Mouse (Mus musculus) lung, adult 2 months (tissue): ENCODE results near the gene Dpp6. TPM values are rescaled to one million over a fixed set of nuclear protein-coding genes. Genes with fewer than 3 reads are reported as not detected.

Source experiments
- DNase-seq: peaks from one replicate; pipeline ENCODE4 v3.0.0; 2022
- H3K4me1 ChIP-seq: fragments of 200-500 bp; 2 replicates; pipeline ENCODE4 v1.6.1; 2011; ENCODE audit warnings: low read length; ENCODE audit not compliant: control insufficient read depth, insufficient read depth
- H3K4me3 ChIP-seq: fragments of 200-500 bp; replicated peaks from 2 replicates; pipeline ENCODE3; 2011; ENCODE audit warnings: low read depth, mild to moderate bottlenecking, control low read depth, low read length; ENCODE audit errors: extremely low read depth
- CTCF ChIP-seq: fragments of 200-500 bp; IDR thresholded peaks from 2 replicates; pipeline ENCODE4 v1.5.1; 2011; ENCODE audit warnings: mild to moderate bottlenecking, low read length, control low read depth; ENCODE audit not compliant: insufficient read depth
- POLR2A ChIP-seq: fragments of 200-500 bp; IDR thresholded peaks from 2 replicates; pipeline ENCODE4 v1.6.1; 2011; ENCODE audit warnings: low read depth, mild to moderate bottlenecking, control low read depth, low read length, borderline replicate concordance; ENCODE audit errors: extremely low read depth
- WGBS: fragments of 180-500 bp; shearing (Covaris S2); methylation state at CpG from one replicate; pipeline ENCODE4 v1.1.7; 2018; 5-methylcytosine and 5-hydroxymethylcytosine counted together
- polyA plus RNA-seq: library from polyadenylated mRNA; depleted of rRNA; stranded (reverse); fragments of >200 nt; gene quantifications from 2 replicates; pipeline ENCODE4 v1.2.3, GENCODE M21; 2012

The Dpp6 gene
- polyA plus RNA-seq, 1 experiment, result 0.40 TPM

DNA sequence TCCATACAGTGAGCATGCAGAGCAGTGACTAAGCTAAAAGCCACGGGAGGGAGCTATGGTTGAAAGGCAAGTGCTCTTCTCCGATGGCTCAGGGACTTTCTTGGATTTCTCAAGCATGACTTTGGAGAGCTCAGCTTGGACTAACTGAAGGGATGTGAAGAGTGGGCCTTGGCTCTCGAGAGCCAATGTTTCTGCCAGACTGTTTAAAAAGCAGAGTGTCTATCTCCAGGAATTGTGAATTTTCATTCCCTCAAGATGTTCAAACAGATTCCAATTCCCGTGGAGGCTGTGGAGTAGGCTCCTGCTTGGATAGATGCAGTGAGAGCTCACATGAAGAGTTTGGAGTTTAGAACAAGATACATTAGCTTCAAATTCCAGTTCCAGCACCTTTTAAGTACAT lies 266.8 kb downstream of the Dpp6 start:
- WGBS, result 57% methylated on average over 4 of the region's 4 CpGs
- DNase-seq, result no peak
- H3K4me3 ChIP-seq, result no peak overlapping the region
- no peak for TF ChIP-seq CTCF
- no peak for TF ChIP-seq POLR2A
- H3K4me1 ChIP-seq, result no peaks in the 10 kb centered on the region

DNA sequence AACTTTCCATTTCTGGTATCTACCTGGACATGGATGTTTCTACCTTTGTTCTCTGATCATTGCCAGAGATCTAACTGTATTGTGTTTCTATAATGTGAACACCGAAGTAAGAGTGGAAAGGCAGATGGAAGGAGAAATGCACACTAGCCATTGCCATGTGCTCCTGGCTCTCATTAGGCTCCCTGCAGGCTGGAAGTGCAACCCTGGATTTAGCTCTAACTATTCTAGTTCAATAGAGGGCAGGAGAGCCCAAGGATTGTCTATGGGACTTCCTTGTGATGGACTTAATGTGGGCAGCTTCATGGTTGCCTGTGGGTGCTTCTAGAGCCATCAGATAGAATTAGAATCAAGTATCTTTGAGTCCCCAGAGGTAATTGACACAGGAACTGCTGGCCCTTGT lies 291.2 kb downstream of the Dpp6 start:
- 90% methylated on average over 1 of the region's 1 CpGs for WGBS
- TF ChIP-seq POLR2A (no peak), CTCF (no peak)
- no peak for DNase-seq

DNA sequence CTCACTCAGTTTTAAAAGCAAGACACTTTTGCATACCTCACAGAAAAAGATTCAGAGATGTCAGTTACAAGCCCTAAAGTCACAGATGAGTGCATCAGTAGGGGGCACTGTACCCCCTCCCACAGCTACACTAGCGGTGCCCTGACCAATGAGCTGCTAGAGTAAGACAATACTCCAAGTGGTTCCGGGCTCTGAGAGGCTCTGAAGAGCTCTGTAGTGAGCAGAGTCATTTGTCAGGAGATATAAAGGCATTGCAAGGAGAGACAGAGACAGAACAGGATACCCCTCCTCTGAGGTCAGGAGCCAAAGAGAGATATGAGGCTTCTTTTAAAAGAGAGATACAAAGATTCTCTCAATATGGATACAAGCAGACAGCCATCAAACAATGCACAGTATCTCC lies 305.5 kb downstream of the Dpp6 start:
- H3K4me3 ChIP-seq, result no peak overlapping the region

More for the DNA sequence above, 291.2 kb downstream of the Dpp6 start:
- H3K4me3 ChIP-seq, result no peak overlapping the region
- no peaks in the 10 kb centered on the region for H3K4me1 ChIP-seq

DNA sequence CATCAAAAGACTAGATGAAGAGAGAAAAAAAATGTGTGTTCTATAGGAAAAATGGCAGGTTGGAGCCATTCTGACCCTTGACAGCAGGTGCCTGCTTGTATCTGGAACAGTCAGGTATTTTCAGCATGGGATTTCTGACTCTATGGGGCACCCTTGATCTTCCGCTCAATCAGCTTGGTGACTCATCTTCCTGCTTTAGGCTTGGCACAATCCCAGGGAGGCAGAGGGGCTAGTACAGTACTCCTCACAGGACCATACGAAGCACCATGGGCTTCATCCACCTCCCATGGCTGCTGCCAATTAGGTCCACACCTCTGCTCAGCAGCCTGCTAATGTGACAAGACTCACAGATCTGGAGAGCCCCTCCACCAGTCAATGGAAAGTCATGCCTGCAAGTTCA lies 305.9 kb downstream of the Dpp6 start:
- no peak for DNase-seq
- WGBS, result 79% methylated on average over 2 of the region's 2 CpGs

More for the DNA sequence above, 305.5 kb downstream of the Dpp6 start:
- TF ChIP-seq POLR2A (no peak), CTCF (no peak)
- no peak for DNase-seq
- WGBS, result 22% methylated on average over 2 of the region's 2 CpGs
- H3K4me1 ChIP-seq, result no peaks in the 10 kb centered on the region

DNA sequence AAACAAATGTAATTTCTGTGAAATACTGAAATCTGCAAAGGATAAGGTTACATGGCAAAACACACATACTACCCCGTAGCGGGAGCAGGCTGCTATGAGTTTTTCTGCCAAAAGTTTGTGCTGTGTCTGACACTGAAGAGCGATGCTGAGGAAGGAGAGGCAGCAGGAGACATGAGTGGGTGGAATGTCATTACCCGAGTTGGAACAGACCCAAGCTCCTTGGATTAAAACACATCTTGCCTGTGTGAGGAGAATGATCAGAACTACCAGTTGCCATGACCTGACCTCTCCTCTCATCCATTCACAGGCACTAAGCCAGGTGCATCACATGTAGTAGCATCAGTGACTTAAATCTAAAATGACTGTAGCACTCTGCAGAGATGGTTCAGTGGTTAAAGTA lies 309.0 kb downstream of the Dpp6 start:
- DNase-seq, result no peak

More for the DNA sequence above, 305.9 kb downstream of the Dpp6 start:
- Histone ChIP-seq H3K4me1 (no peaks in the 10 kb centered on the region), H3K4me3 (no peak overlapping the region)
- TF ChIP-seq POLR2A, result no peak
- TF ChIP-seq CTCF, result no peak

DNA sequence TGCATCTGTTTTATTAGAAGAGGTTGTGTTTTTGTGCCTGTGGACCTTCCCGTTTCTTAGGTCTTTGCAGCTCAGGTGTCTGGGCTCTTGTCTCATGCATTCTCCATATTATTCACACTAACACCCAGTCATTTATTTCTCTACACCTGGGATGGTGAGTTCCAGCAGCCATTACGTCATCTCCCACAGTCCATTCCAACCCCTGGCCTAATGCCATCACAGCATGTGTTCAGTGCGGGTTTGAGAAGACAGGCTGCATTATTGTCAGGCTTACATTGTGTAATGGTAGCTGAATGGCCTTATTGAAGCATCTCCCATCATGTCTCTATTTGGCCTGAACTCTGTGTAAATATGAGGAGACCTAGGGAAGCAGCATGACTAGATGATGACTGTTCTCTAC lies 316.2 kb downstream of the Dpp6 start:
- TF ChIP-seq POLR2A (no peak), CTCF (no peak)
- Histone ChIP-seq H3K4me3 (no peak overlapping the region), H3K4me1 (no peaks in the 10 kb centered on the region)
- whole genome bisulfite sequencing, result 67% methylated on average over 3 of the region's 3 CpGs
- DNase-seq, result no peak

More for the DNA sequence above, 309.0 kb downstream of the Dpp6 start:
- 72% methylated on average over 4 of the region's 4 CpGs for WGBS
- H3K4me1 ChIP-seq, result no peaks in the 10 kb centered on the region
- TF ChIP-seq POLR2A, result no peak
- TF ChIP-seq CTCF, result no peak
- no peak overlapping the region for H3K4me3 ChIP-seq

DNA sequence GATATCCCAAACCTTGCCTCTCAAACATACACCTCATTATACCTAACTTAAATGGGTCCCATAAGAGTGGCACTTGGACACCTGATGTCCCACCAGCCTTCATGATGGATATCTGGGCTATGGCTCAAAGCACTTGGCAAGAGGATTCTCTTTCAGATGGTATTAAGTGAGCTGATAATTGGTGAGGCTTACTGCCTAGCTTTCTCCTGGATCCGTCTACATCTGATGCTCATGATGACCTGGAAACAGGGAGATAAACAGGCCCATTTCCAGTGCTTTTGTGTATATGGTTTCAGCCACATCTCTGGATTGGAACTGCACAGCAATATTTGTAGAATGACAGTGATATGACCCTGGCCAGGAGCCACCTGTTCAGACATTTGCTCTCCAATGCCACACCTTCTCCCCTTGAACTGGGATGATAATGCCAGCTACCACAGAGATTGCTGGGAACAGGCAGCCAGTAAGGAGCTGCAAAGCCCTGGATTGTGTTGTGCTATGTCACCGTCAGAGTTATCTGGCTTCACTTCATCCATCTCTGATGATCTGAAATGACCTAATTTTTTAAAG lies 317.5 kb downstream of the Dpp6 start:
- no peak for DNase-seq
- no peak for TF ChIP-seq POLR2A
- no peak for TF ChIP-seq CTCF
- 75% methylated on average over 2 of the region's 2 CpGs for WGBS
- no peaks in the 10 kb centered on the region for H3K4me1 ChIP-seq
- H3K4me3 ChIP-seq, result no peak overlapping the region

DNA sequence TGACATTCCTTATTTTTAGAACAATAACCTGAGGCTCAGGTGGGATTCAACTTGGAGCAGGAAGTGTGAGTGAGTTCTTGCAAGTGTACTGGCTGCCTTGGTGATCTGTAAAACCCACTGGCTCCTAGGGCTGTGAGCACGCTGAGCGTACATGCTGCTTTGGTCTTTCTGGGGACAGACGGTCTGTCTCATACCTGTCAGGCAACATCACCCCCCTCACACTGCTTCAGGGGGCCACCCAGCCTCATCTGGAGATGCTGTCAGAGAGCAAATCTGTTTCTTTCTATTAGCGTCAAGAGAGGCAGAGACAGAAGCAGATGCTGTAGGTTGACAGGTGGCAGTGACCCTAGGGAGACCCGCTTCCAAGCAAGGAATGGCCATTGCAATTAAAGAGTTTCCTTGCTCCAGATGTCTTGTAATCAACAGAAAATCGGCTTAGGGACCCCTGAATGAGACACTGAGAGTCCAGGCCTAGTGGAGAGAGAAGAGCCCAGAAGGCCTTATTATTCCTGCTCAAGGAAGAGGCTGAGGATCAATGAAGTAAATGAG lies 330.5 kb downstream of the Dpp6 start:
- 72% methylated on average over 6 of the region's 6 CpGs for WGBS
- H3K4me3 ChIP-seq, result no peak overlapping the region
- no peak for TF ChIP-seq POLR2A
- no peak for TF ChIP-seq CTCF
- no peaks in the 10 kb centered on the region for H3K4me1 ChIP-seq
- DNase-seq, result no peak

DNA sequence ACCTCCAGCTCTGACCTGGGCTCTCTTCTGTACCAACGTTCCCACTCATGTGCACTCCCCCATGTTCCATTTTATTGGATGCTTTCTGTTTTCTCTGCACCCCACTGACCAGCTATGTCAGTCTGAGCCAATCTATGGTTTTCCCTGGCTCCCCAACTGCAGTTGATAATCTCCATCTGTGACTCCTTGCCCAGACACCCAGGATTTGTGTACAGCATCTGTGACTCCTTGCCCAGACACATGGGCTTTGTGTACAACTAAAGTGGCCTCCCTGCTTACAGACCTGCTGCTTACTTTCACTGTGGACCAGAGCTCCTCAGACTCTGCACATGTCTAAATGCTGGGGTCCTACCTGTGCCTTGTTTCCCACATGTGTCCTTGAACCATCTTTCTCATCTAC lies 334.0 kb downstream of the Dpp6 start:
- no peak overlapping the region for H3K4me3 ChIP-seq
- no peaks in the 10 kb centered on the region for H3K4me1 ChIP-seq
- WGBS, result 55% methylated on average over 1 of the region's 1 CpGs
- DNase-seq, result no peak
- TF ChIP-seq CTCF, result no peak
- TF ChIP-seq POLR2A, result no peak

DNA sequence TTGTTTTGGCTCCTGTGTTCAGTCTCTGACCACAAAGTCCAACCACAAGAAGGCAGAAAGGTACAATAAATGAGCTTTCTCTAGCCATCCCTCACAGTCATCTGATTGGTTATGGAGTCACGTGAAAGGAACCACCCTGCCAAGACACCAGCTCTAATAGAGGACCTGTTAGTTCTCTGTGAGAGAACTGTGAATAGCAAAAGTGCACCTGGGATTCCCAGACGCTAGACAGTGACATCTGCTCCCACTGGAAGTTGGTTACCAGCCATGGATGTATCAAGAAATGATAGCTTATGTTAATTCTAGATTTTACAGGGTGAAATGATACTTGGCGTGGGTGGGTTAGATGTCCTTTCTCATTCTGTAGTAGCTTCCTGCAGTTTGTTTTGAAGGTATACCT lies 338.7 kb downstream of the Dpp6 start:
- no peak overlapping the region for H3K4me3 ChIP-seq
- TF ChIP-seq POLR2A (no peak), CTCF (no peak)
- DNase-seq, result no peak
- no peaks in the 10 kb centered on the region for H3K4me1 ChIP-seq
- WGBS, result 60% methylated on average over 3 of the region's 3 CpGs
